Mouse (Mus musculus) hindbrain, postnatal 0 days (tissue): Measurements from ENCODE around the gene Flad1. TPM values are rescaled to one million over a fixed set of nuclear protein-coding genes. Genes with fewer than 3 reads are reported as not detected.

Experiments used
- ATAC-seq: fragments of 200-750 bp; cut with Nextera tagmentation; 2 replicates; pipeline ENCODE4 v1.8.0; 2017; ENCODE audit warnings: mild to moderate bottlenecking, moderate TSS enrichment, moderate library complexity
- DNase-seq: peaks from one replicate; pipeline ENCODE4 v3.0.0-alpha.2; 2015; ENCODE audit warnings: low spot score
- H3K27ac ChIP-seq: fragments of 300-500 bp; sonication (generic); 2 replicates; pipeline ENCODE4 v1.5.1; 2014; ENCODE audit warnings: mild to moderate bottlenecking
- H3K27me3 ChIP-seq: fragments of 300-500 bp; sonication (generic); 2 replicates; pipeline ENCODE4 v1.6.1; 2014; ENCODE audit warnings: low read length, mixed read lengths; ENCODE audit not compliant: insufficient read depth
- H3K36me3 ChIP-seq: fragments of 300-500 bp; sonication (generic); 2 replicates; pipeline ENCODE4 v1.6.1; 2014; ENCODE audit warnings: low read length, mixed read lengths; ENCODE audit not compliant: insufficient read depth
- H3K4me1 ChIP-seq: fragments of 300-500 bp; sonication (generic); 2 replicates; pipeline ENCODE4 v1.6.1; 2014; ENCODE audit warnings: antibody characterized with exemption, low read length, mixed read lengths; ENCODE audit not compliant: insufficient read depth
- H3K4me2 ChIP-seq: fragments of 300-500 bp; sonication (generic); 2 replicates; pipeline ENCODE4 v1.6.1; 2014; ENCODE audit warnings: low read depth, mild to moderate bottlenecking, low read length, moderate library complexity, mixed read lengths
- H3K4me3 ChIP-seq: fragments of 300-500 bp; sonication (generic); 2 replicates; pipeline ENCODE4 v1.5.1; 2014; ENCODE audit warnings: low read length
- H3K9ac ChIP-seq: fragments of 300-500 bp; sonication (generic); replicated peaks from 2 replicates; pipeline ENCODE4 v1.6.1; 2014; ENCODE audit warnings: mild to moderate bottlenecking, low read length, moderate library complexity, mixed read lengths
- H3K9me3 ChIP-seq: fragments of 300-500 bp; sonication (generic); 2 replicates; pipeline ENCODE4 v1.6.1; 2016; ENCODE audit warnings: low read length, mixed read lengths
- CTCF ChIP-seq: IDR thresholded peaks from 2 replicates; pipeline ENCODE4 v1.5.1; 2016; ENCODE audit warnings: antibody characterized with exemption, control low read depth, low read depth
- WGBS: fragments of 180-500 bp; shearing (Covaris S2); extraction: QIAGEN DNeasy Blood & Tissue Kit; methylation state at CpG from one replicate; pipeline ENCODE4 v1.1.7; 2014; 5-methylcytosine and 5-hydroxymethylcytosine counted together
- polyA plus RNA-seq: library from polyadenylated mRNA; unstranded; fragments of >200 nt; fragmentation: Nextera tagmentation; extraction: Ambion mirVana; gene quantifications from 2 replicates; pipeline ENCODE4 v1.2.1, GENCODE M21; 2015
- total RNA-seq: library from RNA; depleted of rRNA; stranded (reverse); fragments of >200 nt; gene quantifications from 2 replicates; pipeline ENCODE4 v1.2.3, GENCODE M21; 2014

Flad1 gene
- total and polyA plus RNA-seq, 2 experiments from 2014 or later, result 23.8 to 32.1 TPM

DNA sequence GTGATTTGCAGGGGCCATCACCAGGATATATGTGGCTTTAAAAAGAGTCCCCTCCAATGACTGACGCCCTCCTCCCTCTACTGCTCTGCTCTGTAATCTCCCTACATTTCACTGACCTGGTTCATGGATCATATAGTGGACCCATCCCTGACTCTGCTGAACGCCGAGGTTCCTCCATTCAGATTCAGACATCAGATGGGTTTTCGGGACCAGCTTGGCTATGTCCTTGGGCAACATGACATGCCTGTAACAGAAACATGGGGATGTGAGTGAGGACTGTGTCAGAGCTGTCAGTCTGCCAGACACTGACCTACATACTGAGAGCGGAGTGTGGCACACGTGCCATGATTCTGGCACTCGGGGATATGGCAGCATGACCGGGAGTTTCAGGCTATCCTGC lies 4.5 kb upstream of the Flad1 start:
- Histone ChIP-seq H3K36me3 (peaks cover 11% of the 10 kb centered on the region), H3K4me3 (no peak overlapping the region), H3K27me3 (no peaks in the 10 kb centered on the region), H3K9me3 (no peaks in the 10 kb centered on the region), H3K9ac (no peak overlapping the region), H3K4me2 (no peak overlapping the region), H3K4me1 (peaks cover 7% of the 10 kb centered on the region; the same call in 1 of the 2 replicates), H3K27ac (no peak overlapping the region)
- 96% methylated on average over 8 of the region's 8 CpGs for WGBS
- ATAC-seq (no peak), DNase-seq (no peak)
- no peak for TF ChIP-seq CTCF

DNA sequence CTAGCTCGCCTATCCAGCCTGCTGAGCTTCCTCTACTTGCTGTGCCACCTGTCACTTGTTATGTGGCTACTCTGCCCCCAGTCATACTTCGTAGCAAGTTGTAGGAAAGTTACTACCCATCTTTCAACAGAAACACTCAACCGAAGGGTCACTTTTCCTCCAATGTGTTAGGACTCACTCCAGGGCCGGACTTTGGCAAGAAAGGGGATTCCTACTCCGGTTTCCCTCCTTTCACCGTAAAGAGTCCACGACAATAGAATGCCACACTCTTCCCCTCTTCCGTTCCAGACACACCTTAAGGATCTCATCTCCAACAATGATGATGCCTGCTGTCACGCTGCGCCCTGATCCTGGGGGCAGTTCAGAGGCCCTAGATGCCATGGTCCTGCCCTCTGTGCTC lies 806 bp downstream of the Flad1 start:
- Histone ChIP-seq H3K9ac (peak overlapping the region; percentile 49), H3K4me3 (peak overlapping the region; percentile 49), H3K27ac (peak overlapping the region; percentile 70), H3K36me3 (peaks cover 15% of the 10 kb centered on the region), H3K4me1 (0 out of 2 replicates have a peak, but pooled peaks cover 4% of the 10 kb centered on the region), H3K27me3 (no peaks in the 10 kb centered on the region), H3K9me3 (no peaks in the 10 kb centered on the region), H3K4me2 (peak overlapping the region; percentile 80)
- no peak for TF ChIP-seq CTCF
- DNase-seq (no peak), ATAC-seq (no peak)
- WGBS, result 80% methylated on average over 10 of the region's 10 CpGs

DNA sequence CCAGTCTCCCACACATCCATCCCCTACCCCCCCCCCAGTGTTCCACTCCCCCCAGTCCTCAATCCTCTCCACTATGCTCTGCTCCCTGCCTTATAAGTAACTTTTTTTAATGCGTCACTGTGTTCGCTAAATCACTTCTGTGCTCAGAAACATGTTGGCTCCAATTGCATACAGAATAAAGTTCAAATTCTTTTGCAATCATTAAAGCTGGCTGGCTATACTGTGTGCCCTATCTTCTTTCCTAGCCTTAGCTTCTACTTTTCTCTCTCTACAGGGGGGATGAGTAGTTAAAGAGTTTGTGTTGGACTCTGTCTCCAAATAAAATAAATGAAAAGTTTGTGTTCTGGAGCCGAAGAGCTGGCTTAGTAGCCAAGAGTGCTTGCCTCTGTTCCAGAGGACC lies 2.0 kb downstream of the Flad1 start:
- ATAC-seq (no peak), DNase-seq (no peak)
- Histone ChIP-seq H3K36me3 (peaks cover 17% of the 10 kb centered on the region), H3K4me3 (no peak overlapping the region), H3K4me2 (no peak overlapping the region), H3K27me3 (no peaks in the 10 kb centered on the region), H3K4me1 (0 out of 2 replicates have a peak, but pooled peaks cover 4% of the 10 kb centered on the region), H3K27ac (no peak overlapping the region), H3K9me3 (no peaks in the 10 kb centered on the region), H3K9ac (no peak overlapping the region)
- no peak for TF ChIP-seq CTCF
- WGBS, result 92% methylated on average over 3 of the region's 3 CpGs

DNA sequence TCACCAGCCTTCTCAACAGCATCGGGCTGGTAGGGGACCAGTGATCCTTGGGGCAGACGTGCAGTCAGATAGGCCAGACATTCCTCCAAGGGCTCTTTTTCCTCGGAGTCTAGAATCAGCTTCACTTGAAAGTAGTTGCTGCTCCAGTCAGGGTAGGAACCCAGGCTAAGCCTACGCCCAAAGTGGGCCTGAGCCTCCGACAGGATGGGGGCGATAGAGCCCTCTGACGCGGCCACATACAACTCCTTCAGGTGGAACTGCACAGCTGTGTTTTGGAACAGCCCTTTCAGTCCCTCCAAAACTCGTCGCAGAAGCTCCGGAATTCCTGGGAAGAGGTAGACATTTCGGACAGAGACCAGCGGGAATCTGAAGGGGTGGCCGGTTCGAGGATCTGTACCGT lies 3.2 kb downstream of the Flad1 start:
- no peaks in the 10 kb centered on the region for H3K9me3 ChIP-seq
- ATAC-seq (no peak), DNase-seq (no peak)
- no peak overlapping the region for H3K9ac ChIP-seq
- H3K36me3 ChIP-seq, result peaks cover 14% of the 10 kb centered on the region
- 69% methylated on average over 16 of the region's 16 CpGs for WGBS
- no peak overlapping the region for H3K27ac ChIP-seq
- H3K4me2 ChIP-seq, result no peak overlapping the region
- H3K4me1 ChIP-seq, result 0 out of 2 replicates have a peak, but pooled peaks cover 4% of the 10 kb centered on the region
- H3K27me3 ChIP-seq, result no peaks in the 10 kb centered on the region
- 0 out of 2 replicates have a peak, but pooled peaks have one; percentile 4 for TF ChIP-seq CTCF
- no peak overlapping the region for H3K4me3 ChIP-seq

DNA sequence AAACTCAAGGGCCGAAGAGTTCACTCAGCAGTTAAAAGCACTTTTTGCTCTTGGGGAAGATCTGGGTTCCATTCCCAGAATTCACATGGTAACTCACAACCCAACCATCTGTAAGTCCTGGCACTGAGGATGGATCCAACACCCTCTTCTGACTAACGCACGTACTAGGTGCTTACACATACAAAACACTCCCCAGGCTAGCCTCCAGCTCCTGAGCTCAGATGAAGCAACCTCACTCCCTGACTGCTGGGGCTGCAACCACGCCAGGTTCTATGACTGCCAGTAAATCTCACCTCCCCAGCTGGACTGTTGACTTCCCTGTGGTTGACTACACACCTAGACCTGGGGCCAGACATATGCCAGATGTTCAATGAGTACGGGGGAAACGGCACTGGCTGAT lies 4.8 kb downstream of the Flad1 start:
- no peak overlapping the region for H3K9ac ChIP-seq
- H3K4me3 ChIP-seq, result no peak overlapping the region
- H3K36me3 ChIP-seq, result peaks cover 18% of the 10 kb centered on the region
- no peaks in the 10 kb centered on the region for H3K27me3 ChIP-seq
- WGBS, result 91% methylated on average over 6 of the region's 6 CpGs
- no peak for TF ChIP-seq CTCF
- 0 out of 2 replicates have a peak, but pooled peaks cover 4% of the 10 kb centered on the region for H3K4me1 ChIP-seq
- H3K9me3 ChIP-seq, result no peaks in the 10 kb centered on the region
- no peak overlapping the region for H3K4me2 ChIP-seq
- no peak for ATAC-seq
- DNase-seq, result no peak
- H3K27ac ChIP-seq, result no peak overlapping the region

DNA sequence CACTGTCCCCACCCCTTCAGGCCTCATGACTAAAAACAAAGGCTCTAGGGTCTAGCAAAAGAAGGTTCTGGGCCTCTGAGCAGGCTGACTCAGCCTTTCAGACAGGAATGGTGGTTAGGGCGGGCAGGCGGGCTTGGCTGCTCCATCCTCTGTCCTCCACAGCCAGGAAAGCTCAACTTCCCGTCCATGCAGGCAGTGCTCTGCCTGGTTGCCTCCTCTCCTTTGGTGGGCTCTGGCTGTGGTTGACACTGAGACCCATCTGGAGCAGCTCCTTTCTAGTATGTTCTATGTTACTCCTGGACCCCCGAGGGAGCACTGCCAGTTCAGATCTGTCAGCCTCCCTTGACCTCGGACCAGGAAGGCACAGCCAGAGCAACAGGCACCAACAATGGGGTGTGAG lies 9.0 kb downstream of the Flad1 start, which contains the start of gene Lenep:
Lenep (minus strand) TSS at position 101 of the 400 bp plus-strand sequence.
- Histone ChIP-seq H3K27ac (no peak within 1 kb of the TSS), H3K9me3 (no peaks in the 10 kb centered on the region), H3K4me3 (no peak within 1 kb of the TSS), H3K4me1 (no peaks in the 10 kb centered on the region), H3K36me3 (peaks cover 14% of the 10 kb centered on the region), H3K27me3 (no peaks in the 10 kb centered on the region), H3K9ac (no peak within 1 kb of the TSS), H3K4me2 (no peak within 1 kb of the TSS)
- no peak for TF ChIP-seq CTCF
- ATAC-seq (no peak), DNase-seq (no peak)
- WGBS, result 62% methylated on average over 5 of the region's 5 CpGs

DNA sequence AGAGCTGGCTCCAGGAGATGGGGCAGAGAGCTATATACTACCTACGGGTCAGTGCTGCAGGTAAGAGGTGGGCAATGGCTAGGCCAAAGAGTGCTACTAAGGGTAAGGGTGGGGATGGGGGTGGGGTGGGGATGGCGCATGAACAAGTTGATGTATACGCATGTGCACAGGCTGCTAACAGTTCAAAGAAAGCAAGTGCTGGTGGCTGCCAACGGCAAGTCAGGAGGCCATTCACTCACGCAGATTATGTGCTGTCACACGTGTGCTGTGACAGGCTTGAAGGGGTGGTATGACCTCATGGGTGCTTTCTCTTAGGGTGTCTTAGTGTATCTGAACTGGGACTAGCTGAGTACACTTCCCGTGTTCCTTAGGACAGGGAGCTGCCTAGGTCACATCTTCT lies 10.3 kb downstream of the Flad1 start:
- DNase-seq (no peak), ATAC-seq (no peak)
- Histone ChIP-seq H3K9me3 (no peaks in the 10 kb centered on the region), H3K36me3 (peaks cover 14% of the 10 kb centered on the region), H3K4me3 (no peak overlapping the region), H3K9ac (no peak overlapping the region), H3K4me1 (peaks cover under 1% of the 10 kb centered on the region; the same call in 1 of the 2 replicates), H3K27ac (no peak overlapping the region), H3K27me3 (no peaks in the 10 kb centered on the region), H3K4me2 (no peak overlapping the region)
- WGBS, result 93% methylated on average over 7 of the region's 7 CpGs
- TF ChIP-seq CTCF, result no peak
